Mouse (Mus musculus): ENCODE results near the gene Khdc1a. TPM values are rescaled to one million over a fixed set of nuclear protein-coding genes. Genes with fewer than 3 reads are reported as not detected.
"Not testable (repeated sequence)": the region's sequence is repeated elsewhere in the genome, so short reads cannot be mapped to it uniquely, and the experiment has no call there.

Khdc1a gene
- polyA plus RNA-seq, 1 experiment from 2014 or later: not detected

DNA sequence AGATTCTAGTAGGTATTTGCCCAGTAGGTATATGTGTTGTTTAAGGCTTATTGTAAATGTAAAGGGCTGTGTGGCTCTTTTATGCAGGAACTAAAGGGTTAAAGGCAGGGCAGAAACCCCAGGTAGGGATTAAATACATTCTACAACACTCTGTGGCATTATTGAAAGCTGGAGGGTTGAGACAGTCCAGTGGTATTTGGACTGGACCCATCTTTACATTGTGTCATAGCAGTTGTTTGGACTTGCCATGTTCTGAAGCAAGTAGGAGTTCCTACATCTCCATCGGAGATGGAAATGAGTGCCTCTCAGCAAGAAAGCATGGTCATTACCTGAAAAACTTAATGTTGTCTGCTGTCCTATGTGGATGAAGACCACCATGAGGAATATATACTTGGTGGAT, 8.7 kb upstream of the Khdc1a start:
- DNase-seq (no peak), ATAC-seq (ENCODE audit: low FRiP score, low TSS enrichment) (no peak)
- H3K4me3 ChIP-seq (replicated peaks; ENCODE audit: low read depth, low read length): no peak overlapping the region
- H3K4me2 ChIP-seq (ENCODE audit: low read length): no peak overlapping the region
- H3K9me3 ChIP-seq (ENCODE audit: control insufficient read depth, low read length): no peaks in the 10 kb centered on the region
- H3K27me3 ChIP-seq (ENCODE audit: control insufficient read depth, insufficient read depth, low read length): no peaks in the 10 kb centered on the region
- H3K27ac ChIP-seq (replicated peaks; ENCODE audit: low read depth, low read length): no peak overlapping the region
- no peaks in the 10 kb centered on the region for H3K4me1 ChIP-seq (ENCODE audit: control insufficient read depth, insufficient read depth, low read length)
- 100% methylated on average over 1 of the region's 1 CpGs for WGBS
- H3K9ac ChIP-seq (replicated peaks; ENCODE audit: low read length): no peak overlapping the region
- H3K36me3 ChIP-seq (ENCODE audit: control insufficient read depth, insufficient read depth, low read length): no peaks in the 10 kb centered on the region

DNA sequence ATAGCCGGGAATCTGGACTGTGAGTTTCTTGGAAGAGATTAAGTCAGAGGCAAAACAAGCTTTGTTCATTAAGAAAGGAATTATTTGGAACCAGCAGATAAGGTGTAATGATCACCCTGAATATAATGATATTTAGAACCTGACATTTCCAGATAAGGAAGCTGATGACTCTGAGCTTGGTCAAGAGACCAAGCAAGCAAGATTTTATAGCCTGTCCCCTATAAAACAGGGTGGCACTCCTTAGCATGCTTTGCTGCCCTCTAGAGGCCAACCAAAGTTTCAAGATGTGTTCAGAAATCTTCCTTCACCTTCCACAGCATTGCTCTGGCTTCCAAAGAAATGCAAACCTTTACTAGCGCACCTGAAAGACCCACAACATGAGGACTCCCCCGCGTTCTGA, 5.2 kb upstream of the Khdc1a start:
- ATAC-seq (ENCODE audit: low FRiP score, low TSS enrichment): no peak
- H3K36me3 ChIP-seq (ENCODE audit: control insufficient read depth, insufficient read depth, low read length): no peaks in the 10 kb centered on the region
- H3K4me1 ChIP-seq (ENCODE audit: control insufficient read depth, insufficient read depth, low read length): no peaks in the 10 kb centered on the region
- DNase-seq: peak; percentile 83
- no peaks in the 10 kb centered on the region for H3K9me3 ChIP-seq (ENCODE audit: control insufficient read depth, low read length)
- no peak overlapping the region for H3K27ac ChIP-seq (replicated peaks; ENCODE audit: low read depth, low read length)
- H3K4me2 ChIP-seq (ENCODE audit: low read length): no peak overlapping the region
- WGBS: 59% methylated on average over 4 of the region's 4 CpGs
- H3K9ac ChIP-seq (replicated peaks; ENCODE audit: low read length): no peak overlapping the region
- H3K4me3 ChIP-seq (replicated peaks; ENCODE audit: low read depth, low read length): no peak overlapping the region
- no peaks in the 10 kb centered on the region for H3K27me3 ChIP-seq (ENCODE audit: control insufficient read depth, insufficient read depth, low read length)

DNA sequence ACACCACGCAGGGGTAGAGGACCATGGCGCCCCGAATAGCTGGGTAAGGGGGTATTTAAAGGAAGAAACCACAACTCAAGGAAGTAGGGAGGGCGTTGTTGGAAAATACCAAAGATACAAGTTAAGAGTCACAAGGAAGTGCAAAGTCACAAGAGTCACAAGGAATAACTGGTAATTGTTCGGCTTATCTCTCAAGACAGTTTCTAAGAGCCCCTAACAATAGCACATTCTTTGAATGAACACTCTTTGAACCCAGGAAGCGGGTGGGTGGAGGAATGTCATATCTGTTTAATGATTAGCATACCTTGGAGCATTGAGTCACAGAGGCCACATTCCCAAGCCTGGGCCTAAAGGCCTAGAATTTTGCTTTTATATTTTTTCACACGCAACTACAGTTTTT, 4.7 kb upstream of the Khdc1a start:
- H3K9ac ChIP-seq (replicated peaks; ENCODE audit: low read length); ATAC-seq (ENCODE audit: low FRiP score, low TSS enrichment); H3K4me3 ChIP-seq (replicated peaks; ENCODE audit: low read depth, low read length); H3K27ac ChIP-seq (replicated peaks; ENCODE audit: low read depth, low read length); H3K27me3 ChIP-seq (ENCODE audit: control insufficient read depth, insufficient read depth, low read length); H3K9me3 ChIP-seq (ENCODE audit: control insufficient read depth, low read length); H3K4me2 ChIP-seq (ENCODE audit: low read length); DNase-seq; H3K4me1 ChIP-seq (ENCODE audit: control insufficient read depth, insufficient read depth, low read length); H3K36me3 ChIP-seq (ENCODE audit: control insufficient read depth, insufficient read depth, low read length): not testable (repeated sequence)
- 92% methylated on average over 7 of the region's 7 CpGs for WGBS

DNA sequence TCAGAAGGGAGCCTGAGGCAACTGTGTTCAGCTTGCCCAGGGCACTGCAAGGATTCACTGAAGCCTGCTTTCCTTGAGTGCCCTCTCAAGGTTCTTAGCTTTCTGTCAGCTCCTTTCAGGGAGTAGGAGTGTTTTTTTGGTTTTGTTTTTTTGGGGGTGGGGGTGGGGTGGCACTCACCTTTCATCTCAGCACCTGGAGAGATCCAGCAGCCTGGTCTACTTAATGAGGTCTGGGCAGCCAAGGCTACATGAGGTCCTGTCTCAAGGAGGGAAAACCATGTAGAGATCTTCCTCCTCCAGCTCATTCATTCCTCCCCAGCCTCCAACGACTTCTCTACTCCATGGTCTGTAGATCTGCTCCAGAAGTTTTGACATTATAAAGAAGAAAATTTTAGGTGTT, 18.6 kb downstream of the Khdc1a start, which contains the start of gene Khdc1c:
Khdc1c (plus strand) TSS at position 301 of the 400 bp plus-strand sequence.
- not testable (repeated sequence) for H3K36me3 ChIP-seq (ENCODE audit: control insufficient read depth, insufficient read depth, low read length); H3K4me1 ChIP-seq (ENCODE audit: control insufficient read depth, insufficient read depth, low read length); H3K9me3 ChIP-seq (ENCODE audit: control insufficient read depth, low read length); H3K4me3 ChIP-seq (replicated peaks; ENCODE audit: low read depth, low read length); H3K27me3 ChIP-seq (ENCODE audit: control insufficient read depth, insufficient read depth, low read length); H3K27ac ChIP-seq (replicated peaks; ENCODE audit: low read depth, low read length); H3K9ac ChIP-seq (replicated peaks; ENCODE audit: low read length); DNase-seq; H3K4me2 ChIP-seq (ENCODE audit: low read length); ATAC-seq (ENCODE audit: low FRiP score, low TSS enrichment)
- 74% methylated on average over 1 of the region's 1 CpGs for WGBS

DNA sequence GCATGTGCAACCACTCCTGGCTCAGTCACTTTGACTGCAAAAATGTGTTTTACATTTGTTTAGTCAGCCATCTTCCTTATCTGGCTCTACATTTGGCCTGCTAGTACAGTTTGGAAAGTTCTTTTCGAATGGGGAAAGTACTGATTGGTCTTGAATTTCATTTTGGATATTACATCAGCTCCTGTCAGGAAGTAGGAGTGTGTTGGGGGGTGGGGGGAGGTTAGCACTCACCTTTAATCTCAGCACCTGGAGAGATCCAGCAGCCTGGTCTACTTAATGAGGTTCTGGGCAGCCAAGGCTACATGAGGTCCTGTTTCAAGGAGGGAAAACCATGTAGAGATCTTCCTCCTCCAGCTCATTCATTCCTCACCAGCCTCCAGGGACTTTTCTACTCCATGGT, 33.8 kb downstream of the Khdc1a start, which contains the start of gene Khdc1b:
Khdc1b (plus strand) TSS at position 301 of the 400 bp plus-strand sequence.
- WGBS: 93% methylated on average over 1 of the region's 1 CpGs
- Histone ChIP-seq H3K9ac (replicated peaks; ENCODE audit: low read length) (no peak within 1 kb of the TSS), H3K27ac (replicated peaks; ENCODE audit: low read depth, low read length) (no peak within 1 kb of the TSS), H3K9me3 (ENCODE audit: control insufficient read depth, low read length) (no peaks in the 10 kb centered on the region), H3K4me2 (ENCODE audit: low read length) (no peak within 1 kb of the TSS), H3K4me1 (ENCODE audit: control insufficient read depth, insufficient read depth, low read length) (no peaks in the 10 kb centered on the region), H3K27me3 (ENCODE audit: control insufficient read depth, insufficient read depth, low read length) (no peaks in the 10 kb centered on the region), H3K4me3 (replicated peaks; ENCODE audit: low read depth, low read length) (no peak within 1 kb of the TSS), H3K36me3 (ENCODE audit: control insufficient read depth, insufficient read depth, low read length) (no peaks in the 10 kb centered on the region)
- DNase-seq (no peak), ATAC-seq (ENCODE audit: low FRiP score, low TSS enrichment) (no peak)

DNA sequence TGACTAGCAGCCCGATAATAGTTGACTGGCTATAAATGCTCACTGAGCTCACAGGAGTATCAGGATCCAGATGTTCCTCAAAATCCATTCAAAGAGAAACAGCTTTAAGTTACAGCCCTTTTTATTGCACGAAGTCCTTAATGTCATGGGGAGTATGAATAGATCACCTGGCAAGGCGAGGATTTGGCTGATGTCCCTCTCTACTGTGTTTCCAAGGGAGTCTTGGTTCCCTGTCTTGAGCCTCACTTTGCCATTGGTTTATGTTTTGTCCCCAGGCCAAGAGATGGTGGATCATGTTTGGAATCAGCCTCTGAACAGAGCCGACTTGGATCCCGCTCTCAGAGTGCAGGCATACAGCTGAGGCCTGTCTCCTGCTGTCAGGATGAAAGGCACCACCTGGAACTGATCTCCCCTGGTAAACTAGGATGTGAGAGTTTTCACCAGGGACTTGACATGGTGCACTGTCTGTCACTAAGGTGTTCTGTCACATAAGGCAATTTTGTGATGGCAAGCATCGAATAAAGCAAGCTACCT, 41.8 kb downstream of the Khdc1a start:
- DNase-seq (no peak), ATAC-seq (ENCODE audit: low FRiP score, low TSS enrichment) (no peak)
- Histone ChIP-seq H3K27me3 (ENCODE audit: control insufficient read depth, insufficient read depth, low read length) (no peaks in the 10 kb centered on the region), H3K27ac (replicated peaks; ENCODE audit: low read depth, low read length) (no peak overlapping the region), H3K4me3 (replicated peaks; ENCODE audit: low read depth, low read length) (no peak overlapping the region), H3K36me3 (ENCODE audit: control insufficient read depth, insufficient read depth, low read length) (no peaks in the 10 kb centered on the region), H3K4me2 (ENCODE audit: low read length) (no peak overlapping the region), H3K9me3 (ENCODE audit: control insufficient read depth, low read length) (no peaks in the 10 kb centered on the region), H3K9ac (replicated peaks; ENCODE audit: low read length) (no peak overlapping the region), H3K4me1 (ENCODE audit: control insufficient read depth, insufficient read depth, low read length) (no peaks in the 10 kb centered on the region)
- 86% methylated on average over 6 of the region's 6 CpGs for WGBS

Other genes starting within 250 kb of the Khdc1a start
- 15.8 and 16.2 TPM in 2 replicates for gene Tmem14a, start 131.1 kb upstream of the Khdc1a start, polyA plus RNA-seq (2014; fragmentation: Nextera tagmentation; extraction: Ambion mirVana)
- gene Gsta3, start 109.1 kb upstream of the Khdc1a start, polyA plus RNA-seq (2014; fragmentation: Nextera tagmentation; extraction: Ambion mirVana): 0.37 and 0.42 TPM in 2 replicates
- gene Khdc1c, start 18.7 kb downstream of the Khdc1a start, polyA plus RNA-seq (2014; fragmentation: Nextera tagmentation; extraction: Ambion mirVana): not detected in 2 replicates
- gene Khdc1b, start 33.9 kb downstream of the Khdc1a start, polyA plus RNA-seq (2014; fragmentation: Nextera tagmentation; extraction: Ambion mirVana): 0.12 TPM in 2 replicates